Mouse (Mus musculus): ENCODE measurements around the gene Tesmin. TPM values are rescaled to one million over a fixed set of nuclear protein-coding genes. Genes with fewer than 3 reads are reported as not detected.

The Tesmin gene
- 0.36 and 0.42 TPM in 2 replicates for polyA plus RNA-seq (2012; rRNA removed)

GRCm38 (mm10) chr19:3388629-3389057 is at the start of gene Tesmin:
Gene Tesmin, plus strand, starts transcription at chr19:3388857.
- peak; percentile 91 for DNase-seq (ENCODE audit: low read depth)
- peak; percentile 40; the same call in 1 of the 2 replicates for TF ChIP-seq CTCF (IDR thresholded peaks at IDR 0.05; ENCODE audit: borderline replicate concordance, extremely low read depth, insufficient read depth, insufficient read length)
- TF ChIP-seq POLR2A (IDR thresholded peaks at IDR 0.05; ENCODE audit: borderline replicate concordance, extremely low read depth, insufficient read depth, insufficient read length, poor library complexity, severe bottlenecking), result no peak

- no peak for DNase-seq (ENCODE audit: low read depth)
- TF ChIP-seq POLR2A (IDR thresholded peaks at IDR 0.05; ENCODE audit: borderline replicate concordance, extremely low read depth, insufficient read depth, insufficient read length, poor library complexity, severe bottlenecking) (no peak), CTCF (IDR thresholded peaks at IDR 0.05; ENCODE audit: borderline replicate concordance, extremely low read depth, insufficient read depth, insufficient read length) (no peak)
Measured at GRCm38 (mm10) chr19:3339187-3339586, 49.5 kb upstream of the Tesmin start.

- TF ChIP-seq CTCF (IDR thresholded peaks at IDR 0.05; ENCODE audit: borderline replicate concordance, extremely low read depth, insufficient read depth, insufficient read length) (no peak), POLR2A (IDR thresholded peaks at IDR 0.05; ENCODE audit: borderline replicate concordance, extremely low read depth, insufficient read depth, insufficient read length, poor library complexity, severe bottlenecking) (no peak)
- no peak for DNase-seq (ENCODE audit: low read depth)
Measured at GRCm38 (mm10) chr19:3341021-3341420, 47.6 kb upstream of the Tesmin start.

- no peak for TF ChIP-seq CTCF (IDR thresholded peaks at IDR 0.05; ENCODE audit: borderline replicate concordance, extremely low read depth, insufficient read depth, insufficient read length)
- TF ChIP-seq POLR2A (IDR thresholded peaks at IDR 0.05; ENCODE audit: borderline replicate concordance, extremely low read depth, insufficient read depth, insufficient read length, poor library complexity, severe bottlenecking), result no peak
- DNase-seq (ENCODE audit: low read depth), result no peak
Measured at GRCm38 (mm10) chr19:3343929-3344328, 44.7 kb upstream of the Tesmin start.

DNA sequence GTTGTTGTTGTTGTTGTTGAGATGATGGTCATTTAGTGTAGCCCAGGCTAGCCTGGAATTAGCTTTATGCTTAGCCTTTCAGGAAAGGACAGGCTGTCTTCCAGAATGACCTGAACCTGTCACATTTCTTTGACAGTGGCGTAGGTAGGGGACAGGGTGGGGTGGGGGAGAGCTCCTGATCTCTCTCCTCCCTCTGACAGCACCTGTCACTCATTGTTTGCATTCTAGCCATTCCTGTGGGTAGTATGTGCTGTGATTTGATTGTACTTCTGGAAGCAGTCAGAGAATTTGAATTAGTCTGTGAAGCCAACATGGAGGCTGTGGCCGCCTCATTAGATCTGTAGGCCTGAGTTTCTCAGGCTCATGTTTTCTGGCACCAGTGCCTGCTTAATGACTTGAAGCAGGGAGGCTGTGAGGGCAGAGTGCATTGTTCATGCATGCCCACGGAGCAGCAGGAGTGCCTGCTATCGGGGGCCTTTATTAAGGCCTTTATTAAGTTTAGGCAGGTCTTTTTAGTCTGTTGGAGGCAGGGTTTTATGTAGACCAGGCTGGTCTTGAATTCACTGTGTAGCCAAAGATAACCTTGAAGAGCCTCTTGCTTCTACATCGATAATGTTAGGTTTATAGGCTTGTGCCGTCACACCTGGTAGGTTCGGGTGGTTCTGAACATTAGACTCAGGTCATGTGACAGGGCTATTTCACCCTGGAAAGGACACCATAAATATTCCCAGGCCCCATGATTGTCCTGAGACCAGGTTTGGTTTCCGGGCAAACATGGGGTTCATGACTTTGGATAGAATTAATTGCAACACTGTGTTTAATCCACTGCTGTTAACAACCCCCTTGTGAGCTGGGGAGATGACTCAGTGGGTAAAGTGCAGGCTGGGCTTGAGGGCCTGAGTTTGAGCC is 43.8 kb upstream of the Tesmin start:
- peak; percentile 74 for DNase-seq (ENCODE audit: low read depth)
- TF ChIP-seq POLR2A (IDR thresholded peaks at IDR 0.05; ENCODE audit: borderline replicate concordance, extremely low read depth, insufficient read depth, insufficient read length, poor library complexity, severe bottlenecking) (no peak), CTCF (IDR thresholded peaks at IDR 0.05; ENCODE audit: borderline replicate concordance, extremely low read depth, insufficient read depth, insufficient read length) (no peak)

DNA sequence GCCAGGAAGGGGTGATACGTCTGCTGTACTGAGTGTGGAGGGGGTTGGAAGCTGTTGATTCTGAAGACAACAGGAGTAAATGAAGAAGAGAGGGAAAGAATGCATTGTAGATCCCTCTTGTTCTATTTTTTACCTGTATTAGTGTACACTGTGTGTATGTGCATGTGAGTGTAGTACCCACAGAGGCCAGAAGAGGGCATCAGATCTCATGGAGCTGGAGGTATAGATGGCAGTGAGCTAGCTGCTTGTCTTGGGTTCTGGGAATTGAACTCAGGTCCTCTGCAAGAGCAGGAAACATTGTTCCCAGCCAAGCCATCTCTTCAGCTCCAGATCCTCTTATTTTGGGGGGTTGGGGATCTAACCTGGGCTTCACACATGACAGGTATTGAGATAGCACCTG is 40.9 kb upstream of the Tesmin start:
- TF ChIP-seq CTCF (IDR thresholded peaks at IDR 0.05; ENCODE audit: borderline replicate concordance, extremely low read depth, insufficient read depth, insufficient read length), result peak; percentile 9; the same call in 1 of the 2 replicates
- TF ChIP-seq POLR2A (IDR thresholded peaks at IDR 0.05; ENCODE audit: borderline replicate concordance, extremely low read depth, insufficient read depth, insufficient read length, poor library complexity, severe bottlenecking), result no peak
- DNase-seq (ENCODE audit: low read depth), result no peak

DNA sequence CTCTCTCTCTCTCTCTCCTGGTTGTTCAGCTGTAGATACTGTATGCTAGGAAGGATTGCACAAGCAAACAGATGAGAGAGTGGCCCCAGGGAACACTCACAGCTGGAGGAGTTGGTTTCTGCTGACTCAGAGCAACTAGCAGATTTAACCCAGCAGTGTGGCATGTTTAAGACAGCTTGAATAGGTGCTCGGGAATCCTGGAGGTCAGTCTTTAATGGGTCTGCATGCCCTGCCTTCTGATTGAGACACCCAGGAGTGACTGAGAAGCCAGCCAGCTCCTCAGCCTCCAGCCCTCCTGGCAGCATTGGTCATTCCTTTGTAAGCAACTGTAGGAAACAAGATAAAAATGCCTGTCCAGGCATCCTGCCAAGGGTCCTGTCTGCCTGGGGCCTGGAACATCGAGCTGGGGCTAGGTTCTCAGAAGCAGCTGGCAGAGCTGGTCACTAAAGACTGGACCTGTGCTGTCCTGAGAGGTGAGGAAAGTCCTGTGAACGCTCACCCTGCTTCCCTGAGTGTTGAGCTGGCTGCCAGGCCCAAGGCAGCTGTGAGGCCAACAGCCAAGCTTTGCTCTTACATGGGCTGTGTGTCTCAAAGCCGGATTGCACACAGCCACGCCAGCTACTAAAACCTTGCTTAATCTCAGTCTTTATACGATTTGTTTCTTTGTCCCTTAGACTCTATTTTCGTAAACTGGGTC is 35.1 kb upstream of the Tesmin start:
- DNase-seq (ENCODE audit: low read depth), result peak; percentile 35
- TF ChIP-seq POLR2A (IDR thresholded peaks at IDR 0.05; ENCODE audit: borderline replicate concordance, extremely low read depth, insufficient read depth, insufficient read length, poor library complexity, severe bottlenecking), result no peak
- TF ChIP-seq CTCF (IDR thresholded peaks at IDR 0.05; ENCODE audit: borderline replicate concordance, extremely low read depth, insufficient read depth, insufficient read length), result no peak

- TF ChIP-seq POLR2A (IDR thresholded peaks at IDR 0.05; ENCODE audit: borderline replicate concordance, extremely low read depth, insufficient read depth, insufficient read length, poor library complexity, severe bottlenecking) (no peak), CTCF (IDR thresholded peaks at IDR 0.05; ENCODE audit: borderline replicate concordance, extremely low read depth, insufficient read depth, insufficient read length) (peak; percentile 46)
- DNase-seq (ENCODE audit: low read depth), result no peak
Measured at GRCm38 (mm10) chr19:3355096-3355495, 33.6 kb upstream of the Tesmin start.

- TF ChIP-seq POLR2A (IDR thresholded peaks at IDR 0.05; ENCODE audit: borderline replicate concordance, extremely low read depth, insufficient read depth, insufficient read length, poor library complexity, severe bottlenecking), result no peak
- no peak for TF ChIP-seq CTCF (IDR thresholded peaks at IDR 0.05; ENCODE audit: borderline replicate concordance, extremely low read depth, insufficient read depth, insufficient read length)
- no peak for DNase-seq (ENCODE audit: low read depth)
Measured at GRCm38 (mm10) chr19:3356516-3356915, 32.1 kb upstream of the Tesmin start.

DNA sequence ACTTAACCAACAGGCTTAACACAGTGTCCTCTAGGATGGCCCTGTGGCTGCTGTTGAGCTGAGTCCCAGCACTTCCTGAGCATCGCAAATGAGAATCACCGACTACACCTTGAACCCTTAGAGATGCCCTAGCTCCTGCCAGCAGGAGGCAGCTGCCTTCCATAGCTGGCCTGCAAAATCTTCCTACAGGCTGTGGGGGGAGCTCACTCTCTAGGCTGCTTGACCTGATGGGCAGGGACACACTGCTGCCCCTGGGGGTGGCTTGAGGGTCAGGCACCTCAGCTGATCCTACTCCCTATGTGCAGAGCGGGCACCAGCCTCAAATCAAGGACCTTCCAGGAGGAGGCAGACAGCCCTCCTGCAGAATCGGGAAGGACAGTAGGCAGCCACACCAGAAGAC is 31.0 kb upstream of the Tesmin start:
- TF ChIP-seq POLR2A (IDR thresholded peaks at IDR 0.05; ENCODE audit: borderline replicate concordance, extremely low read depth, insufficient read depth, insufficient read length, poor library complexity, severe bottlenecking) (no peak), CTCF (IDR thresholded peaks at IDR 0.05; ENCODE audit: borderline replicate concordance, extremely low read depth, insufficient read depth, insufficient read length) (no peak)
- no peak for DNase-seq (ENCODE audit: low read depth)

GRCm38 (mm10) chr19:3359841-3360588 is 28.6 kb upstream of the Tesmin start:
- no peak for DNase-seq (ENCODE audit: low read depth)
- TF ChIP-seq CTCF (IDR thresholded peaks at IDR 0.05; ENCODE audit: borderline replicate concordance, extremely low read depth, insufficient read depth, insufficient read length) (no peak), POLR2A (IDR thresholded peaks at IDR 0.05; ENCODE audit: borderline replicate concordance, extremely low read depth, insufficient read depth, insufficient read length, poor library complexity, severe bottlenecking) (no peak)
